Mouse (Mus musculus): ENCODE measurements around the gene Bpgm.

Gene Bpgm

GRCm38 (mm10) chr6:34533055-34533454 is 57.0 kb downstream of the Bpgm start:
- no peak for DNase-seq

GRCm38 (mm10) chr6:34533896-34534295 is 57.9 kb downstream of the Bpgm start:
- no peak for DNase-seq

- DNase-seq, result no peak
Observed at GRCm38 (mm10) chr6:34542866-34543265, 66.9 kb downstream of the Bpgm start.

GRCm38 (mm10) chr6:34543303-34544206 is 67.5 kb downstream of the Bpgm start:
- DNase-seq, result no peak

GRCm38 (mm10) chr6:34544207-34544602 is 68.2 kb downstream of the Bpgm start:
- DNase-seq, result no peak

GRCm38 (mm10) chr6:34545286-34545685 is 69.3 kb downstream of the Bpgm start:
- DNase-seq, result no peak

GRCm38 (mm10) chr6:34548406-34548990 is 72.5 kb downstream of the Bpgm start:
- DNase-seq, result no peak

GRCm38 (mm10) chr6:34549017-34549416 is 73.0 kb downstream of the Bpgm start:
- DNase-seq, result peak in 1 of 2 experiments; percentile 6

- DNase-seq, result no peak
Observed at GRCm38 (mm10) chr6:34552489-34553157, 76.6 kb downstream of the Bpgm start.

- DNase-seq, result no peak
Observed at GRCm38 (mm10) chr6:34554291-34554997, 78.4 kb downstream of the Bpgm start.

Measured in thymus, adult 18-20 months (tissue).